Mouse (Mus musculus) spleen, postnatal 36 days (tissue): Measurements from ENCODE around the gene Phactr1.

Source experiments
- DNase-seq, 2 experiments: peaks; one replicate each; pipeline ENCODE4 v3.0.0; 2022; ENCODE audit warnings: low spot score in 2 of 2, mixed read lengths in 1 of 2

Phactr1 gene

DNA sequence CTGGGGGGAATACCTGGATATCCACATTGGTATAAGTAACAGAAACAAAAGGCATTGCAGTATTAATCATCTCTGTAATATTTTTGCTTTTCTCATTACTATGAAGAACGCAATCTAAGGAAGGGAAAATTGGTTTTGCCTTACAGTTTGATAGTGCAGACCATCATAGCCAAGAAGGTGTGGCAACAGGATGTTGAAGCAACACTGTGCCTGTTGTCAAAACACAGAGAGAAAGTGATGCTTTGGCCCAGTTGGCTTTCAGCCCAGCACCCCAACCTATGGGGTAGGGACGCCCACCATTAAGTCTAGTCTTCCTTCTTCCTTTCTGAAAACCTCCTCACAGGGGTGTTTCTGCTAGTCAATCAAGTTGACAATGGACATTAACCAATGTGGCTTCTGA, 294.1 kb downstream of the Phactr1 start:
- no peak for DNase-seq

DNA sequence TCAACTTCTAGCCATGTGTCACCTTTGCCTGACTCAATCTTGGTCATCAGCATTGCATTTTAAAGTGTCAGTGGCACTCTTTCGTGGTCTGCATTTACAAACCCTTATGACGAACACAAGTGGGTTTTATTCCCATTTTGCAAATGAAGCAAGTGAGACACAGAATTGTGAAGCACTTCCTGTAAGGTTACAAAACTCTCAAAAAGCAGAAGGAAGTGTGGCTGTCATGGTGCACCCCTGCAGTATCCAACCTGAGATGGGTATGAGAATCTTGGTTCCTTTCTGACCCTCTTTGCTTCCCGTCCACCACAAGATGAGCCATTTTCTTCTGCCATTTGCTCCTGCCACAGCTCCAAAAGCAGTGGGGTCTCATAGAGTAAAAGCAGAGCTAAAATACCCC, 295.7 kb downstream of the Phactr1 start:
- DNase-seq, result no peak

DNA sequence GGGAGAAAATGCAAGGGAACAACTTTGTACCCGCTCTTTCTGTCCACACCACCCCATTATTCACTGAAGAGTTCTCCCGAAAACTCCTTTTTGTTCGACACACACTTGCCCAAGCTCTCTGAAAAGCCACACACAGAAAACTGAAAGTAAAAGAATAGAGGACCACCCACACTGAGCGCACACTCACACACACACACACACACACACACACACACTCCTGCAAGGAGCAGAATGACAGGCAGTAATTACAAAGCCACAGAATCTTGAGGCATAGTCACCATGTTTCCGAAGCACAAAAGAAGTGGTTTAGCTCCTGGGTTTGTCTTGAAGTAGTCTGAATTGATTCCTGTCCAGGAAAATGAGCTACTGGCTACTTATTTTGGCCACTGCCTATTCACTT, 296.5 kb downstream of the Phactr1 start:
- DNase-seq, result no peak

DNA sequence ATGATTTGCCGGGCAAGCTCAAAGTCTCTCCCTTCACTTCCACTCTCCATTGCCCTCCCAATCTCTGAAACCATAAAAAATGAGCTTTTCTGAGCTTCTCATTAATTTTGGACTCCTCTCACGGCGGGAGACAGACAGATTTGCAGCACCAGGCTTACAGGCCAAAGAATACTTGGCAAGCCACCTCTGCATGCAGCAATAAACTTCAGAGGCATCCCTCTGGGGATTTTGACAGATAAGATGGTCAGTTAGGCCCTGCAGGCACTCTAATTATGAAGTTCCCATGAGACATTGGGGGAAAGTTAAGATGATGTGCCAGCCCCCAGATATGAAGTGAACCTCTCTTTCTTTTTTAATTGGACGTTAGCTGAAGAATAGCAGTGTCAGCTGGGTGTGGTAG, 300.2 kb downstream of the Phactr1 start:
- no peak for DNase-seq

DNA sequence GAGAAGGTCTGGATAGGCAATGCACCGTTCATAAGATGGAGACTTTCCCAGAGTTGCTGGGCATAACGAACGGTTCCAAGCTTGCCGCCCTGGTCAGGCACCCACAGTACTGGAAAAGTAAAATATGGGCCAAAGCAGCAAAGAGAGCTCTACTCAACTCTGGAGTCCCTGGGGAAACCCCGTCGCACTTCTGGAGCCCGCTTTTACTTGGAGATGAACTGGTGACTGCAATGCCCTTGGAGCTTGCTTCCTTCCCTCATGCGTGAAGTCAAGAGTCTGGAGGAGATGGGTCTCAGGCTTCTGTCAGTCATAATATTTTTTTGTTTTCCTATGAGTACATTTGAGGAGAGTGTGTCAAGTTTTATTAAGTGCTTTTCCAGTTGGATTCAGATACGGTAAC, 302.2 kb downstream of the Phactr1 start:
- no peak for DNase-seq

DNA sequence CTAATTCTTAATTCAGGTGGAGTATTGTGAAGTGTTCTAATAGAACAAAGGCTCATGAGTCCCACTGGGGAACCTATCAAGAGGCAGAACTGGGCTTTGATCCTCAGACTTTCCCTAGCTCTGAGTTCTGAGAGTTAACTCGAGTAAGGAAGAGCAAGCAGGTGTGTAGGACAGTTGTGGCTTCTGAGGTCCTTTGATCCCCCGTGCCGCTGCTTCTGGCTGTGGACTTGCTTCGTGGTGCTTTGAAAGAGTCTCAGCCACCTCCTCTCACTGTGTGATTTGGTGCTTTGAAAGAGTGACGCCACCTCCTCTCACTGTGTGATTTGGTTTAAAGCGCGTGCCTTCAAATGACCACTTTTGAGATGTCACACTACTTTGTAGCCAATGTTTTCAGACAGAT, 305.4 kb downstream of the Phactr1 start:
- no peak for DNase-seq

DNA sequence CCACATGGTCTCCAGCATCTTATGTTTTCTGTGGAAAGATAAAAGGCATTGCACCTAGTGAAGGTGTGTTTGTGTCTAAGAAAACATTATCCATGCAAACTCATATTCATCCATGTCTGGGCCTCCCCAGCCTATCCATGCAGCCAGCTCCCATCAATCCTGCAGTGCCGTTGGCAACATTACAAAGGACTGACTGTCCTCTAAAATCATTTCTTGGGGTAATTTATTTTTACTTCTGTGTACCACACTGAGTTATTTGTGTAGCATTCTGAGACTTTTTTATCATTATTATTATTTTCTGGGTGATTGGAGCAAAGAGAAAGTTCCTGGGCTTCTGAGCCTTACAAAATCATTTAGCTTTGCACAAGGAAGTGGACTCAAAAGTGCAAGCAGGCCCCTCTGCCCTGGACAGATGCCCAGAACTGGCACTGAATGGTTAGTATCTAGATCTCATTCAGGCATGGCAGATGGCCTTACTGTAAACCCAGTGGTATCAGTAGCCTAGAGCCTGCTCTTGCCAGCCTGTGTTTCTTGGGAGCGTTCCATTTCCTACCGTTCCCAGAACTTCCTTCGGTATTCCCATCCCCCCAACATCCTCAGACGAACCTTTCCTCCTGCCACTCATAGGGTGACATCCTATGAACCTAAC, 307.6 kb downstream of the Phactr1 start:
- DNase-seq, result no peak

DNA sequence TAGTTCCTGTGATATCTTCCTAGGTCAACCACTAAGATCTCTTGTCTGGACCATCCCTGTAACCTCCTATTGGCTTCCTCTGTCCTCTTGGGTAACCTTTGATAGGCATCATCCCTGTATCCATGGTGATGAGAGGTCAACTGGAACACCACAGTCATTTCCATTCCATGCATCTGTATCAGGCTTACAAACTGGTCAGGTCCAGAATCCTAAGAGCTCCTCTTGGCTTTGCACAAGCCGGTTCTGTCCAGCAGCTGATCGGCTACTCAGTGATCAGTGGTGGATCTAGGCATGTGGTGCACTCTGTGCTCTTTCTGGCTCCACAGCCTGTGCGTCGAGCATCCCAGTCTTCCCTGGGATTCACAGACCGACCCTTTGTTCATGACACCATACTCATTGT, 309.1 kb downstream of the Phactr1 start:
- DNase-seq, result no peak

DNA sequence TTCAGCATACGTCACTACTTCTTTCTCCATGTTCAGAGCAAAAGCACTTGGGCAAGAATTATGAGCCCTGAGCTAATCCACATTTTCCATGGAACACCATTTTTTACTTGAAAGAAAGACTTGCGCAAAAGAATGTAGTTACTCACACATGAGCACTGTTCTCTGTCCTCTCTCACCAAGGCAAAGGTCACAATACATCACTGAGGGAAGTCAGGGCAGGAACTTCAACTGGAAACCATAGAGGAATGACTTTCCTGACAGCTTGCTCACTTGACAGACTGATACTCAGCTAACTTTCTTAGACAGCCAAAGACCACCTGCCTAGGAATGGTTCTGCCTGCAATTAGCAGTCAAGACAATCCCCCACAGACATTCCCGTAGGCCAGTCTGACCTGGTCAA, 309.6 kb downstream of the Phactr1 start:
- DNase-seq, result no peak

DNA sequence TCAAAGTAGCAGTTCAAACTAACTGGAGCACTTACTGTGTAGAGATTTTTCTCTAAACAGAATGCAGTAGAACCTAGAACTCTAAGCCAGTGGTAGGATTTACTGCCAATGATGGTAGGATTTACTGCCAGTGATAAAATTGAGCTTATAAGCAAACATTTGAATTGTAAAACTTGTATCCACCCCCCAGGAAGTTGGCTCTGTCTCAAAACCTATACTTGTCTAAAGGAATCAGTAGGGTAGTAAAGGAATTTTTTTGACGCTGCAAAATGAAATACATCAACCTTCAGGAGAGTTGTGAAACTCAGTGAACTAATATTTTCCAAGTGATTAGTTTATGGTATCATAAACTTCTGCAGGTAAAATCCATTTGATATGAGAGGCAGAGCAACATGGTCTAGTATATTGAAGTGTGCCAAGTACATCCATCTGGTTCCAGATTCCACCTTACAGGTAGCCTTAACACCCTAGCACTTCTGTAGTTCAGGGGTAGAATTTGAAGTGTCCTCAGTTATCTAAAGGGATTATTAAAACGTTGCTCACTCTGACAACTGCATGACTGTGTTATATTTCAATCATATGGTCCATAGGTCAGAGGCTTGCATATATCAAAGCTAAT, 310.2 kb downstream of the Phactr1 start:
- no peak for DNase-seq

DNA sequence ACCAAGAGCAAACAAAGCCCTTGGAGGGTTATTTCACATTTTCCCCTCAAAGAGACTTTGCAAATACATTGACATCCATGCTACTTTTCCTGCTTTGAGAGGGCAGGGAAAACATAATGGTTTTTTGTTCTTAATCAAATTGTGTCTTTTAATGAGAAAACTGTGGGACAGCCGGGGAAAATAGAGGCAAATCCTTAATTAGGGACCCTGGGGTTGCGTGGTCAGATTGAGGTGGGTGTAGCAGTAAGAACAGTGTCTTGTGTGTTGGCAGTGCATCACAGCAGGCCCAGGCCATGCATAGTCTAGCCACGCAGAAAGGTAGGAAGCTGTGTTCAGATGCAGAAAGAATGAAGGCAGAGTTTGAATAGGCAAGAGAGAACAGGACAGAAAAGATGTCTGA, 310.7 kb downstream of the Phactr1 start:
- DNase-seq, result no peak

DNA sequence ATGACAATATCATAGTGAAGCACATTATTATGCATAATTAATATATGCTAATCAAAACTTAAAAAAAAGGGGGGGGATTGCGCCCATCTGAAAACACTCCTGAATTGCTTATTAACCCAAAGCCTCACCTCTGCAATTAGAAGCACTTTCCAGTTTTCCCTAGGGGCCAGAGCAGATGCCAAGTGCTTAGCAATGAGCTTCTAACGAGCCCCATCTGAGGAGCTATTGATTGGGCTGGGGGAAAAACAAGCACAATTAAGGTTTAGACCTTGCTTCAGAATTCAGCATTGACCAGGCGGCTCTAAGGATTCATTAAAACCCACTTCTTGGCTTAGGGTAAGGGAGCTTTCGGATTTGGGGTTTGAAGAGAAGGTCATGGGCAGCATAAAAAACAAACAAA, 311.9 kb downstream of the Phactr1 start:
- DNase-seq, result no peak

DNA sequence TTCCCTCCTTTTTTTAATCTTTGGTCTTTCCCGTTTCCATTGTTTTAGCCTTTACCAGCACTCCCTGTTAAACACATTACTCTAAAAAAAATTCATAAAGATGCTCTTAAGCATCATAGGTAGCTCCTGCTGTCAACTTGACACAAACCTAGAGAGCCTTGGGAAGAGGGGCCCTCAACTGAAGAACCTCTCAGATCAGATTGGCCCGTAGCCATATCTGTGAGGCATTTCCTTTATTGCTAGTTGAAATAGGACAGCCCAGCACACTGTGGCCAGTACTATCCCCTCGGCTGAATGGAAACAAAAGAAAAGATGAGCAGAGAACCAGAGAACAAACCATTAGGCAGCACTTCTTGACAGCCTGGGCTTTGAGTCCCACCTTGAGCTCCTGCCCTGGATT, 313.9 kb downstream of the Phactr1 start:
- DNase-seq, result no peak

DNA sequence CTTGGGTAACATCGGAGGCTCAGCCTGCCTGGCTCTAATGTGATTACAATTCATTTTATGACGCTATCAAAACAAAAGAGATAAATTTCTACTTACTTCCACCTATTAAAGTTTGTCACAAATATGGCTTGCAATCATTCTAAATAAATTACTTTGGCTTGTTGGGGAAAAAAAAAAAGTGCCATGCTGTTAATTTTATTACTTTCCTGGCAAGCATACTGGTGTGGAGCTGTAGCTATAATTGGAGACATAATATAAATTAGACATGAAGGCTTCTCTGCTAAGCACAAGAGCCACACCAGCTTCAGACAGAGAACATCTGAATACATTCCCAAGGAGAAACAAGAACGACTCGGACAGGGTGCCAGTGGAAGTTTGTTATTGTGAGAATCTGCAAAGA, 315.8 kb downstream of the Phactr1 start:
- no peak for DNase-seq

DNA sequence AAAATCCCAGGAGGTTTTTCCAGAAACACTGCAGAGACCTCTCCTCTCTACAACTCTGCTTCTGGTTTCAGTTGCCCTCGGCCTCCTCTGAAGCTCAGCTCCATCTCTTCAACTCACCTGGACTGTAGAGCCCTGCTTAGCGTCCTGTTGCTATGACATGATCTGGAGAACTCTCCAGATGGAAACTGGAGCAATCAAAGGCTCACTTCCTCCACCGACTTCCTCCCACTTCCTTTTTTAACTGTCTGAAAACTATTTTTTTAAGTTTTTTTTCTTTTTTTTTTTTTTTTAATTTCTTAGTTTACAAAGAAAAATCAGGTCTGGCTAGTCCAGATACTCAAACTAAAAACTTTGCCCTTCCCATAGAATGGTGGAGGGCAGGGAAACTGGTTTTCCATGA, 318.9 kb downstream of the Phactr1 start:
- no peak for DNase-seq

DNA sequence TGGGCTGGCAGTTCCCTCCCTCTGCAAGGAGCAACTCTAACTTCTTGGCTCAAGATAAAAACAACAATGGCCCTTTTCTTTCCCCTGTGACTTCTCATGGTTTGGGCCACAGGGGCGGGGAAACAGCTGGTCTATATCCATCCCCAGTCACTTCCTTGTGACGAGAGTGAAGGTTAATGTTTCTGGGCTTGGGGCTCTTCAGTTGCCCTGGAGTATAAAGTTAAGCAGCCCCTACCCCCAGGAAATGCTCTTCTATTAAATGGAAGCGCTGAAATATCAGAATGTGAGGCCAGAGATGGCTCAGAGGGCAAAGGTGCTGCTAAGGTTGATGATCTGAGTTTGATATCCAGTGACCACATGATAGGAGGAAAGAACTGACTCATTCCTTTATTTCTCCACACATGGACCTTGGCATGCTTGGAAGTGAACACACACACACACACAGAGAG, 324.7 kb downstream of the Phactr1 start:
- no peak for DNase-seq

DNA sequence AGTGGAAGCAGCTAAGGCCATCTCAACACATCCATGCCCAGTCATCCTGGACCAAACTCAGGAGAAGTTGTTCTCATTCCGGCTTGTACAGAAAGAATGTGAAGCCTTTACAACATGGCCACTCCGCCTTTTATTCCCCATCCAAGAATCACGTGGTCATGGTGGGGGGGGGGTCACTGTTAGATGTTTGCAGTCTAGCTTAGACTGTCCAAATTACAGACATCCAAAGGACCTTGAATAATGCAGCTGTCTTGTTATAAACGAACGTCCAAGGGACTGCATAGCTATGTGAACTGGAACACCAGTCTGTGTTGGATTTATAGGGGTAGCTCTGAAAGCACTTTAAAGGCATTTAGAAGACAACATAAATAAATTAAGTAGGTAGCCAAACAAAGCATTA, 328.0 kb downstream of the Phactr1 start:
- DNase-seq, result no peak

DNA sequence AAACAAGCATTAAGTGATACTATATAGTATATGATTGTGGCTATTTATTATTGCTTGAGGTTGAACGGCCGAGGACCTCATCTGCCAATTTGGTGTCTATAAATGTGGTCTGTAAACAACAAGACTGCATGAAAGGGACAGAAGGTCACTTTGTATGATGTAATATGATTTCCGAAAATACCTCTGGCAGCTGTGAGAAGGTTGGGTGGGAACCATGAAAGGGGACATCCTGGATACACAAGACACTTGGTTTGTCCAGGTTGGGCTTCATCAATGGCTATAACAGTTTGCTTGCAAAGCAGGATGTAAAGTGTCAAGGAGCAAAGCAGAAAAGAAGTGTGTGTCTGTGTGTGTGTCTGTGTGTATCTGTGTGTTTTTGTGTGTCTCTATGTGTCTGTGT, 329.2 kb downstream of the Phactr1 start:
- no peak for DNase-seq

DNA sequence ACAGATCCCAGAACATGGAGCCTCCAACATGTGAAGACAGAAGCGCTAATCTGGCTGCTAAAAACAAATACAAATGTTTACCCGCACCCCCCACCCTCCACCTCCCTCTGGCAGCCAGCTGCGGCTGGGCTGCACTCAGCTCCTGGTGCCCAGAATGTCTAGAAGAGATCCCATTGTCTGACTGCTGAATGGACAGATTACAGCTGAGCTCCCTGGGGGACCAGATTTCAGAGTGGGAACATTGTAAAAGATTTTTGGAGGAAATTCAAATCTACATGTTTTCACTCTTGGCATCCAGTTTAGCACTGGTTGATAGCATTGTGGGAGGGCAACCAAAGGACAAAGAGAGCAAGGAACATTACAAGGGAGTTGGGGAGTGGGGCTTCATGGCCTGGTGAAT, 331.1 kb downstream of the Phactr1 start:
- DNase-seq, result no peak

DNA sequence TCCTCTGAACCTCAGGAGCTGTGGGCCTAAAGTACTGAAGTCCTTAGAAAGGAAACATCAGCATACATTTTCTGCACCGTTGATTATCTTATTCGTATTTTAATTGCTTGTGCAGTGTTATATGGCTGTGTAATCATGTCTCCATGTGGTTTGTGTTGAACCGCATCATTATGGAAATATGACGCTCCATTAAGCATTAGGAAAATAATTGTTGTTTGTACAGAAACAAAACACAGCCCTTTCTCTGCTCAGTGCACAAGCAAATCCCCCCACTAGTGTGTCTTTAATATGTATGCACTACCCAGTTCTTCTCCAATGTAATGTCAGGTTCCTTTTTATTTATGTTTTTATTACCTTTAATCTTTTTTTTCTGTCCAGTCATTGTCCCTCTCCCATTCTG, 333.6 kb downstream of the Phactr1 start:
- DNase-seq, result no peak

DNA sequence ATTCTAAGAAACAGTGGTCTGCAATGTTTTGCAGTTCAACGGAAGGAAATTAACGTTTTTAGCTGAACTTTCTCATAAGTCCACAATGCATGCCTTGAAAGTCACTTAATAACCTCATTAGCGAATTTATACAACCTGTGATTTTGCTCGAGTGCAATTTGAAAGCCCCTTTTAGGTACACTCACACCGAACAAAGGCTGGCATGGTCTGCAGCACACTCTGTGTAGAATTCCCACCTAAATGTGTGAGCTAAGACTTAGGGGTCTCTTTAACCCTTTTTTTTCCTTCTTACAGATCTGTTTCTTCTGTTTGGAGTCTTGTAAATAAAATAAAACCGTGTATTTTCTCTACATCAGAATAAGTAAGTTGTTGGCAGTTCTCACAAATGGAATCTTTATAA, 335.3 kb downstream of the Phactr1 start:
- no peak for DNase-seq

DNA sequence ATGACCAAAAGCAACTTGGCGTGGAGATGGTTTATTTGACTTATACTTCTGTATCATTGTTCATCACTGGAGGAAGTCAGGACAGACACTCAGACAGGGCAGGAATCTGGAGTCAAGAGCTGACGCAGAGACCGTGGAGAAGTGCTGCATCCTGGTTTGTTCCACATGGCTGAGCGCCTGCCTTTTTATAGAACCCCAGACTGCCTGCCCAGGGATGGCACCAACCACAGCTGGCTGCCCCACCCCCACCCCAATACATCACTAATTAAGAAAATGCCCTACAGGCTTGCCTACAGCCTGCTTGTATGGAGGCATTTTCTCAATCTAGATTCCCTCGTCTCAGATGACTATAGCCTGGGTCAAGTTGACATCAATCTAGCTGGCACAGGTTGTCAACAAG, 338.4 kb downstream of the Phactr1 start:
- no peak for DNase-seq

DNA sequence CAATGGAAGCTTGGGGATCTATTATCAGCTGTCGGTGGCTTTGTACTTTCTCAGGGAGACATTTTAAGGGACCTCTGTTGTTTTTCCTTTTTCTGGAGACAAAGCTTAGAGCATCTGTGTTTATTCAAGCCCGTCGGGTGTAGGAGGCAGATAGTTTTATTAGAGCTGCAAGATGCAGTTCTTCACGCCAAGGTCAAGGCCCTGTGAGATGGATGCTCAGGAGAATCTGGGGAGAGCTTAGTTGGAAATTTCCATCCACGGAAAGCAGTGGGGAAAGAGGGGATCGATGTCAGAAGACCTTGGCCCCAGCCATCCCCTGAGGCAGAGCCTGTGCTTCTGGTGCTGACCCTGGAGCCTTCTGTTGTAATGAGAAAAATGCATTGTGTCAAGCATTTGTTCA, 340.6 kb downstream of the Phactr1 start:
- DNase-seq, result no peak

DNA sequence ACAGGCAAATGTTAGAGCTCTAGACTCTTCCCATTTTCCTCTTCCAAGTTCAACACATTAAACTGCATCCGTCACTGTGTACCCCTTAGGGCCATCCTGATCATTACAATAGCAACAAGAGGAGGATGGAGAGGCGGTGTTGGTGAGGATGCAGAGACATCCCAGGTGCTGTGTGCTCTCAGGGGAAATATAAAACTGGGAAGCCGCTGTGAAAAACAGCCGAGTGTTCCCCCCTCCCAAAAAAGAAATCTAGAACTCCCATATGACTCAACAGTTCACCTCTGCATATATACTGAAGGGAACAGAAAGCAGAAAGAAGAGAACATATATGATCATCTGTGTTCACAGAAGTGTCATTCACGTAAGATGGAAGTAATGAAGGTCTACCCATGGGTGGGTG, 342.6 kb downstream of the Phactr1 start:
- no peak for DNase-seq
